Comparison of ENCODE assay signal across 9 mouse cellular contexts in genomic region chr2:164886617-164887016, GRCm38 (mm10).
"Had no signal": no experiment of that assay in that cellular context is flagged by ENCODE, and none has a peak within 500 bp of the region (broad histone marks: within the 10 kb centered on the region; RNA-seq: fewer than 3 reads in every experiment).

No protein-coding gene starts in this region.

- H3K9ac ChIP-seq: limb, embryonic 13.5 days; liver, embryonic 15.5 days; neural tube, embryonic 12.5 days; stomach, embryonic 15.5 days had no signal

- H3K27ac ChIP-seq: kidney, postnatal 0 days; limb, embryonic 13.5 days; liver, embryonic 15.5 days; neural tube, embryonic 12.5 days; stomach, embryonic 15.5 days had no signal

- H3K27me3 ChIP-seq: limb, embryonic 13.5 days; liver, embryonic 15.5 days; neural tube, embryonic 12.5 days; stomach, embryonic 15.5 days had no signal

- H3K9me3 ChIP-seq: limb, embryonic 13.5 days; liver, embryonic 15.5 days; neural tube, embryonic 12.5 days; stomach, embryonic 15.5 days had no signal

- H3K4me2 ChIP-seq: limb, embryonic 13.5 days; liver, embryonic 15.5 days; neural tube, embryonic 12.5 days; stomach, embryonic 15.5 days had no signal

- DNase-seq: kidney, adult 9 months; lung, adult 2 months; thymus, adult 2 months; thymus, postnatal 25 days had no signal

- H3K4me3 ChIP-seq: limb, embryonic 13.5 days; liver, embryonic 15.5 days; neural tube, embryonic 12.5 days; stomach, embryonic 15.5 days had no signal

- H3K4me1 ChIP-seq: limb, embryonic 13.5 days; liver, embryonic 15.5 days; stomach, embryonic 15.5 days had no signal
